Mouse (Mus musculus) liver, adult 2 months (tissue): ENCODE measurements around the gene Atf5. TPM values are rescaled to one million over a fixed set of nuclear protein-coding genes. Genes with fewer than 3 reads are reported as not detected.

Experiments used
- DNase-seq: peaks from one replicate; pipeline ENCODE4 v3.0.0-alpha.2; 2011; ENCODE audit warnings: low read depth, low spot score; ENCODE audit errors: extremely low read depth
- H3K27ac ChIP-seq: fragments of 200-500 bp; replicated peaks from 2 replicates; pipeline ENCODE4 v1.5.1; 2012; ENCODE audit warnings: low read depth, mild to moderate bottlenecking, control low read depth, inconsistent platforms, low read length; ENCODE audit not compliant: insufficient read depth
- H3K27me3 ChIP-seq: fragments of 200-500 bp; 2 replicates; pipeline ENCODE4 v1.6.1; 2012; ENCODE audit warnings: mild to moderate bottlenecking, moderate library complexity, low read length, inconsistent platforms; ENCODE audit not compliant: control insufficient read depth, insufficient read depth
- H3K36me3 ChIP-seq: fragments of 200-500 bp; 2 replicates; pipeline ENCODE4 v1.6.1; 2012; ENCODE audit warnings: low read length, inconsistent platforms; ENCODE audit not compliant: control insufficient read depth, insufficient read depth
- H3K4me1 ChIP-seq: fragments of 200-500 bp; 2 replicates; pipeline ENCODE4 v1.6.1; 2011; ENCODE audit warnings: low read length; ENCODE audit not compliant: control insufficient read depth, insufficient read depth
- H3K4me3 ChIP-seq: fragments of 200-500 bp; 2 replicates; pipeline ENCODE4 v1.5.1; 2011; ENCODE audit warnings: low read depth, mild to moderate bottlenecking, control low read depth, low read length, moderate library complexity; ENCODE audit not compliant: insufficient read depth
- H3K79me2 ChIP-seq: fragments of 200-500 bp; 2 replicates; pipeline ENCODE4 v1.6.1; 2012; ENCODE audit warnings: inconsistent platforms, mild to moderate bottlenecking, low read length, moderate library complexity; ENCODE audit not compliant: control insufficient read depth, insufficient read depth
- H3K9ac ChIP-seq: fragments of 200-500 bp; 2 replicates; pipeline ENCODE4 v1.6.1; 2012; ENCODE audit warnings: low read depth, mild to moderate bottlenecking, control low read depth, inconsistent platforms, low read length
- CTCF ChIP-seq: fragments of 200-500 bp; IDR thresholded peaks from 2 replicates; pipeline ENCODE4 v1.5.1; 2011; ENCODE audit warnings: low read depth, low read length, control low read depth
- POLR2A ChIP-seq: fragments of 200-500 bp; IDR thresholded peaks from 2 replicates; pipeline ENCODE4 v1.6.1; 2011; ENCODE audit warnings: low read length, control low read depth; ENCODE audit not compliant: insufficient read depth; ENCODE audit errors: extremely low read depth
- WGBS: fragments of 180-500 bp; shearing (Covaris S2); methylation state at CpG from one replicate; pipeline ENCODE4 v1.1.7; 2018; 5-methylcytosine and 5-hydroxymethylcytosine counted together
- polyA plus RNA-seq: library from polyadenylated mRNA; depleted of rRNA; stranded (reverse); fragments of >200 nt; gene quantifications from 2 replicates; pipeline ENCODE4 v1.2.3, GENCODE M21; 2012
- total RNA-seq: library from RNA; depleted of rRNA; stranded (reverse); fragments of >200 nt; gene quantifications from 2 replicates; pipeline ENCODE4 v1.2.3, GENCODE M21; 2014

Atf5 gene
- total and polyA plus RNA-seq, 2 experiments: 22.9 to 727 TPM

DNA sequence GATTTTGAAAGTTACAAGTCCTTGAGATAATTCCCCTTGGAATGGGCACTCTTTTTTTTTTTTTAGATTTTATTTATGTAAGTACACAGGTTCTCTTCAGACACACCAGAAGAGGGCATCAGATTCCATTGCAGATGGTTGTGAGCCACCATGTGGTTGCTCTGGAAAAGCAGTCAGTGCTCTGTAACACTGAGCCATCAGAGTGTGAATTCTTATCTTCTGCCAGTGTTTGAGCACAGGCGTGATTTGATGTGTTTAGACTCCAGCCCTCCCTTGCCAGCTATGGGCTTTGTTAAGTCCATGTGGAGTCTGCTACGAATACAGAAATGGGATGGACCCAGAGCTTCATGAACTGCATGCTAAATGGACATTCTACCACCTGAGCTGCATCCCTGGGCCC, 1.7 kb upstream of the Atf5 start:
- WGBS: 12% methylated on average over 2 of the region's 2 CpGs
- Histone ChIP-seq H3K27me3 (no peaks in the 10 kb centered on the region), H3K79me2 (peaks cover 24% of the 10 kb centered on the region), H3K4me3 (no peak overlapping the region), H3K27ac (peak overlapping the region; percentile 94), H3K9ac (peak overlapping the region; percentile 11; the same call in 1 of the 2 replicates), H3K36me3 (peaks cover 9% of the 10 kb centered on the region), H3K4me1 (peaks cover 38% of the 10 kb centered on the region)
- peak; percentile 29; the same call in 1 of the 2 replicates for TF ChIP-seq CTCF
- no peak for TF ChIP-seq POLR2A
- DNase-seq: peak; percentile 77

DNA sequence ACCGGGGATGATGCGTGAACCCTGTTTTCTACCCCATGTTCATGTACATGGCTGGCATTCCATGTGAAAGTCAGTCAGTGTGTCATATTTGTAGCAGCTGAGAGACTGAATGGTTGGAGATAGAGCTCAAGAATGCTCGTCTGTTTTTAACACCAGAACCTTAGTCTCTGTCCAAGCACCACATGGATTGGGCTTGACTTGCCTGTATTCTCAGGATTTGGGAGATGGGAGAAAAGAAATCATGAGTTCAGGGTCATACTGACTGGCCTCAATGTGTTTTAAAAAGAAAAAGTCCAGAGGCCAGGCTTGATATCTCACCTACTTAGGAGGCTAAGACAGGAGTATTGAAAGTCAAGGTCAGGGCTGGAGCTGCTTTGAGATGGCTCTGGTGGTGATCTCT, 983 bp upstream of the Atf5 start:
- DNase-seq: peak; percentile 56

DNA sequence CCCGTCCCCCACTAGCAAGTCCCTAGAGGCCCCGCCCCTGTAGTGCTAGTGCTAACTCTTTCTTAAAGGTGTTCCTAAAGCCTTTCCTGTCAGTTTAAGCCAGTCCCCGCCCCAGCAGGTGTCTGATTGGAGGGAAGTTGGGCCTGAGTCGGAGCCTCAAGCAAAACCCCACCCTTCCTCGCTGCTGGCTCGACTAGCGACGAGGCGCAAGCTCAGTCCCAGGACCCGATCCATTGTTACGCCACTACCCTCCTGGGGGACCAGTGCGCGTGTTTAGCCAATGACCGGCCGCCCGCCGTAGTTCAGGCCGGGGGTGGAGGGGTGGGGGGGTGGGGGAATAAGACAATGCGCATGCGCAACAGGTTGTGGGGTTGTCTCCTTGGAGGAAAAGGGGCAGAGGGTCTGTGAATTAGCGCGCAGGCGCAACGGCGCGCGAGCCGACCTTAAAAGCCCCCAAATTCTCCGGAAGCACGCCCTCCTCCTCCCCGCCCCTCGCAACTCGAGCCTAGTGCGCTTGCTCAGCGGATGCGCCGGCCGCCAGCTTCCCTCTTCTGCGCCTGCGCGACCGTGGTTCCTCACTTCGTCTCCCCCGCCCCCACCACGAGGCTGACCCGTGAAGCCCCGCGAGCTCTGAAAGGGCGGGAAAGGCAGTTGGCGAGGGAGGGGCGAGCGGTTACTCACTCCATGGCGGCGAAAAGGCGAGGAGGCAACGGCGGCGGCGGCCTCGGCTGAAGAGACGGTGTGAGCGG, 563 bp downstream of the Atf5 start, which contains the start of the genes Nup62 and Il4i1:
Gene Nup62, plus strand, starts transcription at position 368 of the 749 bp plus-strand sequence.
Gene Il4i1, plus strand, starts transcription at position 667 of the 749 bp plus-strand sequence.
- WGBS: 1% methylated on average over 62 of the region's 62 CpGs
- Histone ChIP-seq H3K36me3 (peaks cover 22% of the 10 kb centered on the region), H3K27ac (peak within 1 kb of the TSS; percentile 93)

More for the DNA sequence above, 983 bp upstream of the Atf5 start:
- Histone ChIP-seq H3K27ac (peak overlapping the region; percentile 93), H3K4me1 (peaks cover 40% of the 10 kb centered on the region), H3K36me3 (peaks cover 9% of the 10 kb centered on the region), H3K27me3 (no peaks in the 10 kb centered on the region), H3K79me2 (peaks cover 17% of the 10 kb centered on the region; the same call in 1 of the 2 replicates), H3K4me3 (no peak overlapping the region; the same call in 1 of the 2 replicates), H3K9ac (peak overlapping the region; percentile 98)
- TF ChIP-seq POLR2A: no peak
- TF ChIP-seq CTCF: no peak
- WGBS: 15% methylated on average over 3 of the region's 3 CpGs

DNA sequence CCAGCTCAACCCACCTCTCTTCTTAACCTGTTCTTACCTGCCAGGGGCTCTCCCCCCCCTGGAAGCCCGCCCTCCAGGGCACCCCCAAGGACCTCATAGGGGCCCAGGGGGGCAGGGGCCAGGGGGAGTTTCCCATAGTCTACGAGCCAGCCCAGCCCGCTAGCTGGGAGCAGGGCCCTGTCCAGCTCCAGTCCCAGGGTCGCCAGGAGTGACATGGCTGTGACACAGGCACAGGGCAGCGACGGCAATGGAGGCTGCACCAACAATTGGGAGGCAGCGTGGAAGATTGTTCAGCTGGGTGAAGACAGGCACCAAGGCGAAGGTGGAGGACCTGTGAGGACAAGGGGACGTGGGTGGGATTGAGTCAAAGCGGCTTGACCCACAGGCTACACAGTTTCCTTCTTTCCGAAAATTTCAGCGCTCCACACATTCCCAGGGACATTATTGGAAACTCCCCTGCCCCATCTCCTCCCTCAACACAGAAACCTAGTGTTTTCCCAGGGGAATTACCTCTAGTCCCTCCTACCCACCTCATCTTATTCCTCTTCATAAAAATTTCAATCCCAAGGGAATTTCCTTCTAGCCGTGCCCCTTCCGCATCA, 1.4 kb downstream of the Atf5 start:
- Histone ChIP-seq H3K27me3 (no peaks in the 10 kb centered on the region), H3K4me1 (peaks cover 31% of the 10 kb centered on the region), H3K36me3 (peaks cover 22% of the 10 kb centered on the region), H3K4me3 (peak overlapping the region; percentile 87), H3K9ac (peak overlapping the region; percentile 69), H3K27ac (peak overlapping the region; percentile 93), H3K79me2 (peaks cover 3% of the 10 kb centered on the region; the same call in 1 of the 2 replicates)
- WGBS: 21% methylated on average over 14 of the region's 14 CpGs
- DNase-seq: no peak
- no peak for TF ChIP-seq POLR2A
- TF ChIP-seq CTCF: no peak

More for the DNA sequence above, 563 bp downstream of the Atf5 start, which contains the start of the genes Nup62 and Il4i1:
- Histone ChIP-seq H3K9ac (peak within 1 kb of the TSS; percentile 98), H3K79me2 (peaks cover 8% of the 10 kb centered on the region; the same call in 1 of the 2 replicates), H3K27me3 (no peaks in the 10 kb centered on the region), H3K4me1 (peaks cover 37% of the 10 kb centered on the region), H3K4me3 (peak within 1 kb of the TSS; percentile 87)
- TF ChIP-seq CTCF (0 out of 2 replicates have a peak, but pooled peaks have one; percentile 1), POLR2A (peak; percentile 59)
- DNase-seq: peak; percentile 96

DNA sequence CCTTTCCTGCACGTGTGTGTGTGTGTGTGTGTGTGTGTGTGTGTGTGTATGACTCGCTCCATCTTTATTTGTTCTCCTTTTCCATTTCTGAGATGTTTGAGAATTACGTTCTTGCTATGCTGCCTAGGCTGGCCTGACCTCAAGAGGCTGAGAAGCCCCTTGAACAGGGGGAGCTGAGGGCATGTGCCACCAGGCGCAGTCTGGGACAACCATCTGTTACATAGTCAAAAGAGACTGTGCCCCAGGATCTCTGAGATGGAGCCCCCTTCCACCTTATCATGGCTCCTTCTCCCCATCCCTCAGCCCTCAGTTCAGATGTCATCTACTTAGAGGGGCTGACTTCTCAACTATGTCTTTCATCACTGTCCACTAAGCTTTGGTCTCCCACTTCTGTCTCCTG, 2.0 kb downstream of the Atf5 start:
- no peak overlapping the region for H3K4me3 ChIP-seq

More for the DNA sequence above, 2.0 kb downstream of the Atf5 start:
- H3K79me2 ChIP-seq: peaks cover 3% of the 10 kb centered on the region; the same call in 1 of the 2 replicates
- H3K27me3 ChIP-seq: no peaks in the 10 kb centered on the region
- no peak for TF ChIP-seq CTCF
- TF ChIP-seq POLR2A: no peak
- peaks cover 22% of the 10 kb centered on the region for H3K36me3 ChIP-seq
- 43% methylated on average over 4 of the region's 4 CpGs for WGBS
- H3K27ac ChIP-seq: no peak overlapping the region; the same call in 1 of the 2 replicates
- DNase-seq: no peak
- peaks cover 28% of the 10 kb centered on the region for H3K4me1 ChIP-seq
- no peak overlapping the region; the same call in 1 of the 2 replicates for H3K9ac ChIP-seq
